Comparison of ENCODE assay signal across 25 mouse cellular contexts in the genomic region with DNA sequence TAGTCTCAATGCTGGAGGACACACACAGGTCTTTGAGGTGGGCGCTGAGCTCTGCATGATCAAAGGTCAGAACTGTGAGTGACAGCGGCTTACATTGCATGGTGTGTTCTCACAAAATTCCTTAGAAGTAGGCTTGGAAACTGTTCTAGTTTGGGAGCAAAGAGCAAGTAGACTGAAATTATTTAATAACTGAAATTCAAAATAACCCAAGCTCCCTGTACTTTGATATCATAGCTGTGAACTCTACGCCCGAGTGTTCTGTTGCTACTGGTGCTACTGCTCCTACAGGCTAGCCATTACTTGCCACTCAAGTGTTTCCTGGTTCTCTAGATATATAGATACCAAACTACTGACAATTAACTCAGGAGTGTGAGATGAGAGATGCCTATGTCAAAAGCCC. TPM values are rescaled to one million over a fixed set of nuclear protein-coding genes. Genes with fewer than 3 reads are reported as not detected.
DNase-seq lines count a peak whose midpoint lies in the region; ATAC-seq and TF ChIP-seq lines count a peak whose summit lies in the region.
"Had no signal": no experiment of that assay in that cellular context is flagged by ENCODE, and none has a peak within 500 bp of the region (broad histone marks: within the 10 kb centered on the region; RNA-seq: fewer than 3 reads in every experiment).

No protein-coding gene starts in this region.

- DNase-seq in kidney, adult 8-10 months = peak; percentile 27 to 31
- DNase-seq in kidney, postnatal 0 days (ENCODE audit: low spot score) = no peak
- DNase-seq in kidney, adult 11 months = no peak
- peak; percentile 44 for DNase-seq in midbrain, embryonic 11.5 days (ENCODE audit: low spot score, missing footprints)
- DNase-seq: adrenal gland, adult 2 months; adrenal gland, postnatal 10 days; adrenal gland, postnatal 25 days; cerebellum, adult 11 months; cerebellum, adult 18-20 months; cerebellum, adult 8-10 months; cerebellum, adult 9-11 months; cerebellum, postnatal 14 days; cerebellum, postnatal 36 days; embryo, embryonic 11 days had no signal

- ATAC-seq in kidney, embryonic 16.5 days (ENCODE audit: low FRiP score, low TSS enrichment) = no peak
- peak; percentile 63 for ATAC-seq in kidney, postnatal 0 days (replicated peaks; ENCODE audit: low FRiP score, low read depth)
- ATAC-seq in midbrain, embryonic 11.5 days (ENCODE audit: low FRiP score) = no peak
- no peak for ATAC-seq in midbrain, embryonic 16.5 days
- ATAC-seq: forebrain, embryonic 14.5 days had no signal

- H3K9me3 ChIP-seq in kidney, embryonic 16.5 days (ENCODE audit: low read length) = no peaks in the 10 kb centered on the region
- no peaks in the 10 kb centered on the region for H3K9me3 ChIP-seq in kidney, postnatal 0 days (replicated peaks; ENCODE audit: low read length)
- no peaks in the 10 kb centered on the region for H3K9me3 ChIP-seq in midbrain, embryonic 11.5 days (ENCODE audit: control insufficient read depth, low read length)
- H3K9me3 ChIP-seq in midbrain, embryonic 16.5 days (replicated peaks; ENCODE audit: control insufficient read depth, low read length, poor library complexity, severe bottlenecking) = no peaks in the 10 kb centered on the region
- H3K9me3 ChIP-seq: embryonic facial prominence, embryonic 13.5 days; embryonic facial prominence, embryonic 15.5 days; forebrain, embryonic 10.5 days; forebrain, embryonic 12.5 days had no signal

- H3K36me3 ChIP-seq in kidney, embryonic 16.5 days (ENCODE audit: insufficient read depth, low read length) = no peaks in the 10 kb centered on the region
- H3K36me3 ChIP-seq in kidney, postnatal 0 days (ENCODE audit: insufficient read depth, low read length) = no peaks in the 10 kb centered on the region
- no peaks in the 10 kb centered on the region for H3K36me3 ChIP-seq in midbrain, embryonic 11.5 days (ENCODE audit: control insufficient read depth, insufficient read depth, low read length)
- H3K36me3 ChIP-seq in midbrain, embryonic 16.5 days (ENCODE audit: control insufficient read depth, insufficient read depth, low read length) = no peaks in the 10 kb centered on the region
- H3K36me3 ChIP-seq: embryonic facial prominence, embryonic 13.5 days; embryonic facial prominence, embryonic 15.5 days; forebrain, embryonic 10.5 days; forebrain, embryonic 12.5 days had no signal

- H3K4me1 ChIP-seq in kidney, embryonic 16.5 days (ENCODE audit: insufficient read depth, low read length) = no peaks in the 10 kb centered on the region
- no peaks in the 10 kb centered on the region for H3K4me1 ChIP-seq in kidney, postnatal 0 days (replicated peaks; ENCODE audit: insufficient read depth, low read length)
- no peaks in the 10 kb centered on the region for H3K4me1 ChIP-seq in midbrain, embryonic 11.5 days (ENCODE audit: control insufficient read depth, insufficient read depth, low read length)
- H3K4me1 ChIP-seq in midbrain, embryonic 16.5 days (ENCODE audit: control insufficient read depth, insufficient read depth, low read length) = no peaks in the 10 kb centered on the region
- H3K4me1 ChIP-seq: embryonic facial prominence, embryonic 13.5 days; embryonic facial prominence, embryonic 15.5 days; forebrain, embryonic 10.5 days; forebrain, embryonic 12.5 days had no signal

- H3K9ac ChIP-seq in kidney, embryonic 16.5 days (replicated peaks; ENCODE audit: low read length) = no peak overlapping the region
- H3K9ac ChIP-seq in kidney, postnatal 0 days (ENCODE audit: low read depth, low read length) = no peak overlapping the region
- H3K9ac ChIP-seq in midbrain, embryonic 11.5 days (ENCODE audit: low read length) = no peak overlapping the region
- no peak overlapping the region for H3K9ac ChIP-seq in midbrain, embryonic 16.5 days (ENCODE audit: low read depth, low read length)
- H3K9ac ChIP-seq: embryonic facial prominence, embryonic 13.5 days; embryonic facial prominence, embryonic 15.5 days; forebrain, embryonic 12.5 days had no signal

- no peak overlapping the region for H3K27ac ChIP-seq in kidney, embryonic 16.5 days (ENCODE audit: low read length)
- H3K27ac ChIP-seq in kidney, postnatal 0 days = no peak overlapping the region
- H3K27ac ChIP-seq in midbrain, embryonic 11.5 days (ENCODE audit: low read depth, low read length) = no peak overlapping the region
- H3K27ac ChIP-seq in midbrain, embryonic 16.5 days (ENCODE audit: low read length) = no peak overlapping the region
- H3K27ac ChIP-seq: embryonic facial prominence, embryonic 13.5 days; embryonic facial prominence, embryonic 15.5 days; forebrain, embryonic 10.5 days; forebrain, embryonic 12.5 days had no signal

- H3K4me3 ChIP-seq in kidney, embryonic 16.5 days (ENCODE audit: low read length) = no peak overlapping the region
- no peak overlapping the region for H3K4me3 ChIP-seq in kidney, postnatal 0 days (replicated peaks; ENCODE audit: low read depth, low read length)
- no peak overlapping the region for H3K4me3 ChIP-seq in midbrain, embryonic 11.5 days (ENCODE audit: low read depth, low read length)
- no peak overlapping the region for H3K4me3 ChIP-seq in midbrain, embryonic 16.5 days (ENCODE audit: low read depth, low read length)
- H3K4me3 ChIP-seq: embryonic facial prominence, embryonic 13.5 days; embryonic facial prominence, embryonic 15.5 days; erythroblast, embryonic 14.5 days; forebrain, embryonic 10.5 days; forebrain, embryonic 12.5 days had no signal

- H3K27me3 ChIP-seq in kidney, embryonic 16.5 days (ENCODE audit: insufficient read depth, low read length) = no peaks in the 10 kb centered on the region
- no peaks in the 10 kb centered on the region for H3K27me3 ChIP-seq in kidney, postnatal 0 days (ENCODE audit: insufficient read depth, low read length)
- H3K27me3 ChIP-seq in midbrain, embryonic 11.5 days (ENCODE audit: control insufficient read depth, insufficient read depth, low read length) = no peaks in the 10 kb centered on the region
- H3K27me3 ChIP-seq in midbrain, embryonic 16.5 days (ENCODE audit: control insufficient read depth, insufficient read depth, low read depth, low read length) = no peaks in the 10 kb centered on the region
- H3K27me3 ChIP-seq: embryonic facial prominence, embryonic 13.5 days; embryonic facial prominence, embryonic 15.5 days; forebrain, embryonic 12.5 days had no signal

- H3K4me2 ChIP-seq in kidney, embryonic 16.5 days (replicated peaks; ENCODE audit: low read depth, low read length) = no peak overlapping the region
- H3K4me2 ChIP-seq in kidney, postnatal 0 days (ENCODE audit: low read length) = no peak overlapping the region
- no peak overlapping the region for H3K4me2 ChIP-seq in midbrain, embryonic 11.5 days
- H3K4me2 ChIP-seq in midbrain, embryonic 16.5 days (ENCODE audit: low read length) = no peak overlapping the region
- H3K4me2 ChIP-seq: embryonic facial prominence, embryonic 13.5 days; embryonic facial prominence, embryonic 15.5 days; forebrain, embryonic 12.5 days had no signal

- TF ChIP-seq CTCF in kidney, postnatal 0 days (IDR thresholded peaks at IDR 0.05; ENCODE audit: low read depth) = no peak

- 92% methylated on average over 4 of the region's 4 CpGs for WGBS in kidney, embryonic 16.5 days
- WGBS in kidney, postnatal 0 days = 92% methylated on average over 4 of the region's 4 CpGs
- WGBS in midbrain, embryonic 11.5 days = over 99% methylated on average over 4 of the region's 4 CpGs
- WGBS in midbrain, embryonic 16.5 days = 97% methylated on average over 4 of the region's 4 CpGs

RNA-seq across cellular contexts. Expression of gene Txn1, which starts 9.3 kb away (rescaled TPM):
- polyA plus RNA-seq in kidney, embryonic 16.5 days (2015; fragmentation: Nextera tagmentation; extraction: Ambion mirVana) = 426 and 432 TPM in 2 replicates
- 483 and 497 TPM in 2 replicates for polyA plus RNA-seq in kidney, postnatal 0 days (2015; fragmentation: Nextera tagmentation; extraction: Ambion mirVana)
- 404 and 408 TPM in 2 replicates for polyA plus RNA-seq in midbrain, embryonic 11.5 days (2014; fragmentation: Nextera tagmentation; extraction: Ambion mirVana)
- 289 and 307 TPM in 2 replicates for polyA plus RNA-seq in midbrain, embryonic 16.5 days (2015; fragmentation: Nextera tagmentation; extraction: Ambion mirVana)

RNA-seq across cellular contexts. Expression of gene Txndc8, which starts 43.4 kb away (rescaled TPM):
- not detected in 2 replicates for polyA plus RNA-seq in kidney, embryonic 16.5 days (2015; fragmentation: Nextera tagmentation; extraction: Ambion mirVana)
- not detected in 2 replicates for polyA plus RNA-seq in kidney, postnatal 0 days (2015; fragmentation: Nextera tagmentation; extraction: Ambion mirVana)
- not detected in 2 replicates for polyA plus RNA-seq in midbrain, embryonic 11.5 days (2014; fragmentation: Nextera tagmentation; extraction: Ambion mirVana)
- polyA plus RNA-seq in midbrain, embryonic 16.5 days (2015; fragmentation: Nextera tagmentation; extraction: Ambion mirVana) = not detected in 2 replicates
- polyA plus RNA-seq: adrenal gland, adult 2 months; brain, embryonic 14.5 days; C2C12; embryonic facial prominence, embryonic 11.5 days; embryonic facial prominence, embryonic 13.5 days; embryonic facial prominence, embryonic 15.5 days; erythroblast, embryonic 14.5 days; forebrain, embryonic 10.5 days; forebrain, embryonic 12.5 days; forebrain, embryonic 14.5 days had no signal

RNA-seq across cellular contexts. Expression of gene D630039A03Rik, which starts 49.4 kb away (rescaled TPM):
- polyA plus RNA-seq in kidney, embryonic 16.5 days (2015; fragmentation: Nextera tagmentation; extraction: Ambion mirVana) = 1.7 and 2.2 TPM in 2 replicates
- polyA plus RNA-seq in kidney, postnatal 0 days (2015; fragmentation: Nextera tagmentation; extraction: Ambion mirVana) = 2.3 and 2.7 TPM in 2 replicates
- 0.04 TPM in 1 of 2 replicates, not detected in the other for polyA plus RNA-seq in midbrain, embryonic 11.5 days (2014; fragmentation: Nextera tagmentation; extraction: Ambion mirVana)
- polyA plus RNA-seq in midbrain, embryonic 16.5 days (2015; fragmentation: Nextera tagmentation; extraction: Ambion mirVana) = 0.11 TPM in 1 of 2 replicates, not detected in the other
- polyA plus RNA-seq: erythroblast, embryonic 14.5 days; forebrain, embryonic 10.5 days; forebrain, embryonic 12.5 days; forebrain, embryonic 14.5 days had no signal

Comparison
In these comparisons a context has a peak if more than half of its experiments do, and no peak if none do; other contexts are left out.
1. DNase-seq: peak in kidney, adult 8-10 months (2 of 2) and midbrain, embryonic 11.5 days (single experiment); none in kidney, postnatal 0 days (single experiment) and kidney, adult 11 months (single experiment).